Mouse (Mus musculus): ENCODE measurements at regions not wholly inside any gene's neighbourhood (a gene's known extent, or its start where the extent isn't known, plus 50 kb on each side); places are given as distances from the start of the nearest gene placed in this dataset.

- ATAC-seq (ENCODE audit: extremely low read depth, insufficient number of reproducible peaks, low FRiP score, poor library complexity, severe bottlenecking) = no peak
These were observed 254.4 kb downstream of the Bcl11a start for GRCm38 (mm10) chr11:24332241-24332640.

GRCm38 (mm10) chr11:24333111-24333510 lies 255.3 kb downstream of the Bcl11a start:
- ATAC-seq (ENCODE audit: extremely low read depth, insufficient number of reproducible peaks, low FRiP score, poor library complexity, severe bottlenecking) = no peak

DNA sequence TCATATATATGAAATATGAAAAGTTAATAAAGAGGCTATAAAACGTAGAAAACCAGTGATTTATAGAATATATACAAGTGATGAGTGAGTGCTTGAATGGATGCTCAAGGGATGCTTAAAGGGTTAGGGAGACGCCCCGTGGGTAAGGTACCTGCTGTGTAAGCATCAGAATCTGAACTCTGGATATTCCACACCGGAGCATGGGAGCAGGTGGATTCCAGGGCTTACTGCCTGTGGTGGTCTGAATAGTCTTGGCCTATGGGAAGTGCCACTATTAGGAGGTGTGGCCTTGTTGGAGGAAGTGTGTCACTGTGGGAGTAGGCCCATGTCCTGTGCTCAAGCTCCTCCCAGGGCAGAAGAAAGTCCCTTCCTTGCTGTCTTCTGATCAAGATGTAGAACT lies 257.4 kb downstream of the Bcl11a start:
- ATAC-seq (ENCODE audit: extremely low read depth, insufficient number of reproducible peaks, low FRiP score, poor library complexity, severe bottlenecking) = no peak

- ATAC-seq (ENCODE audit: extremely low read depth, insufficient number of reproducible peaks, low FRiP score, poor library complexity, severe bottlenecking) = no peak
These were observed 260.3 kb downstream of the Bcl11a start for GRCm38 (mm10) chr11:24338111-24338510.

DNA sequence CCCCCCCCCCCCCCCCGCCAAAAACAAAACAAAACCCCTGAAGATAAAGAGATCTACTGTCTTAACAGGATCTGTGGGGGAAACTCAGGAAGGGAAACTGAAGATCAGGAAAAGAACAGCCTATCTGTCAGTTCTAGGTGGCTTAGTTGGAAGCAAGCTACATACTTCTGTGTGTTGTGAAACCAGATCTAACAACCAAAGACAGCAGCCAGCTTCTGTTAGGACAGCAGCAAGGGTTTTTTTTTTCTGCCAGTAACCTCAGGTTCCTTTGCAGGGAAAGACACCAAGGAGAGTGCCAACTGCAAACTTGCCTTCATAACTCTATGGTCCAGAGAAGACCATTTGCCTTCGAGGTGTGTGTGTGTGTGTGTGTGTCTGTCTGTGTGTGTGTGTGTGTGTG lies 261.2 kb downstream of the Bcl11a start:
- ATAC-seq (ENCODE audit: extremely low read depth, insufficient number of reproducible peaks, low FRiP score, poor library complexity, severe bottlenecking) = no peak

DNA sequence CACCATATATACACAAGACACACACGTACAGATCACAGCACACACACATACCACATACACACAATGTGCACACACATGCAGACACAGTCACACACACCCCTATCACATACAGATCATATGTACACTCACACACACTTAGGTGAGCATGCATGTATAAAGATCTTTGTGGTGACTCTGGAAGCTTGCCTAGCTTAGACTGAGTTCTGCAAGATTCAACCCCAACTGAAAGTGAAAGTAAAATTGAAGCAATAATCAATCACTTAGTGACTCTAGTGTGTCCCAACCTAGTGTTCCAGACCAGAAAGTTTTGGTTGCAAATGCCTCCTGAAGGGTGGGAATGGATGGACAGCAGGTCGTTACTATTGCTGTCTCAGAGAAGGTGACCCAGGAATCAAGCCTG lies 262.8 kb downstream of the Bcl11a start:
- no peak for ATAC-seq (ENCODE audit: extremely low read depth, insufficient number of reproducible peaks, low FRiP score, poor library complexity, severe bottlenecking)

- ATAC-seq (ENCODE audit: extremely low read depth, insufficient number of reproducible peaks, low FRiP score, poor library complexity, severe bottlenecking) = no peak
These were observed 263.8 kb downstream of the Bcl11a start for GRCm38 (mm10) chr11:24341650-24342049.

DNA sequence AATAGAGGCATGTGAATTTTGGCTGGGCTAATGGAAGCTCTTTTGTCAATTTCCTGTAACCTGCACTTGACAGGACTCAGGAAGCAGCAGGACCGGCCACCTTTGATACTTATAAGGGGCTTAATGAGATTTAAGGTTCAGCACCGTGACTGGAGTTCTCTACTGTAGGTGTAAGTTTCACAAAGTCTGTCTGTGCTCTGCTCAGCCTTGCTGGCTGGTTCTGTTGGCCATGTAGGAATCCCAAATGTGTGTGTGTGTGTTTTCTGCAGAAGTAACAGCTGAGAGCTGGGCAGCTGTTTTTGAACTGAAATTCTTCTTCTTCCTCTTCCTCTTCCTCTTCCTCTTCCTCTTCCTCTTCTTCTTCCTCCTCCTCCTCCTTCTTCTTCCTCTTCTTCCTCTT lies 264.3 kb downstream of the Bcl11a start:
- ATAC-seq (ENCODE audit: extremely low read depth, insufficient number of reproducible peaks, low FRiP score, poor library complexity, severe bottlenecking) = no peak

- no peak for ATAC-seq (ENCODE audit: extremely low read depth, insufficient number of reproducible peaks, low FRiP score, poor library complexity, severe bottlenecking)
These were observed 264.9 kb downstream of the Bcl11a start for GRCm38 (mm10) chr11:24342732-24343131.

GRCm38 (mm10) chr11:24347225-24347624 lies 269.4 kb downstream of the Bcl11a start:
- no peak for ATAC-seq (ENCODE audit: extremely low read depth, insufficient number of reproducible peaks, low FRiP score, poor library complexity, severe bottlenecking)

- no peak for ATAC-seq (ENCODE audit: extremely low read depth, insufficient number of reproducible peaks, low FRiP score, poor library complexity, severe bottlenecking)
These were observed 270.9 kb downstream of the Bcl11a start for GRCm38 (mm10) chr11:24348741-24349140.

GRCm38 (mm10) chr11:24349967-24350643 lies 272.2 kb downstream of the Bcl11a start:
- ATAC-seq (ENCODE audit: extremely low read depth, insufficient number of reproducible peaks, low FRiP score, poor library complexity, severe bottlenecking) = no peak

DNA sequence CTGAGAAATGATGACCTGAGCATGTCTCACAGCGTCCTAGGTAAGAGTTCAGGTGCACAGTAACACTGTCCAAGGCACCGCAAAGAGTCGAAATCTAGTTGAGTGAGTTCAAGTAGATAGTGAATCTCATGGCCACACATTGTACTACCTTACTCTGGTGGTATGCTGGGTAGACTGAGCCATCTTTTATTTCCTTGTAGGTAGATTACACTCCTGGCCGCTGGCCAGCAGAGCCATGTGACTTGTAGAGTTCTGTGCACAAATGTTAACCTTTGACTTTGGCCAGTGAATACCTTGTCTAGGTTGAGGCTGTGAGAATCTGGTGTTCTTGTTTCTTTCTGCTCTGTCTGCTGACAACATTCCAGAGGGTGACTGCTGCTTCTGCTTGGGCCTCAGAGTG lies 273.0 kb downstream of the Bcl11a start:
- no peak for ATAC-seq (ENCODE audit: extremely low read depth, insufficient number of reproducible peaks, low FRiP score, poor library complexity, severe bottlenecking)

DNA sequence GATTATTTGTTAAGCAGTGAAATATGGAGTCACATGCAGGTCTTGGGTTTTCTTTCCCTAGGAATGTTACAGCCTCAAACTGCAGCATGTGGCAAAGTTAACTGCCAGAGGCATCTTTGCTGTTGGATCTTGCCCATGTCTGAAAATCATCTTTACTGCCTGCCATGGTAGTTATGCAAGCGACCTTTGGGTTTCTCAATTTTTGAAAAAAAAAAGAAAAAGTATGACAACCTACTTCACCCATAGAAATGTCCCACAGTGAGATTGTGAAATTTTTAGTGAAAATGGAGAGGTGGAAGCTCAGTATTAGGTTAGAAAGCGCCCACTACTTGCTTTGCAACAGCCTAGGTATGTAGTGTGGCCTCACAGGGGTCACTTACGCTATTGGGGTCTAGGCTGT lies 274.2 kb downstream of the Bcl11a start:
- no peak for ATAC-seq (ENCODE audit: extremely low read depth, insufficient number of reproducible peaks, low FRiP score, poor library complexity, severe bottlenecking)

GRCm38 (mm10) chr11:24353056-24353455 lies 275.2 kb downstream of the Bcl11a start:
- ATAC-seq (ENCODE audit: extremely low read depth, insufficient number of reproducible peaks, low FRiP score, poor library complexity, severe bottlenecking) = no peak

DNA sequence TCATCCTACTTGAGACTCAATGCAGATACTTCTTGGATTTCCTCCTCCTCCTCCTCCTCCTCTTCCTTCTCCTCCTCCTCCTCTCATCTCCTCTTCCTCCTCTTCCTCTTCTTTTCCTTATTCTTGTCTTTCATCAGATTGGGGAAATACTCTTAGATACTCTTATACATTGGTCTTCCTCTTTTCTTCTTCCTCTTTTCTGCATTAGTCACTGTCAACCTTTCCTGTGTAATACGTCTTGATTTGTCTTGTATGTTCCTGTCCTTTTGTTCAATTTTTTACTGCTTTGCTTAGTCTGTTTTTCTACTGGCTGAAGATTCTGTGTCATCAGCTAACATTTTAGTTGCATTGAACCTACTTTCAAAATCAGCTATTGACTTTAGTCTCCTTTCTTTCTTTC lies 279.5 kb downstream of the Bcl11a start:
- peak; percentile 83 for ATAC-seq (ENCODE audit: extremely low read depth, insufficient number of reproducible peaks, low FRiP score, poor library complexity, severe bottlenecking)

DNA sequence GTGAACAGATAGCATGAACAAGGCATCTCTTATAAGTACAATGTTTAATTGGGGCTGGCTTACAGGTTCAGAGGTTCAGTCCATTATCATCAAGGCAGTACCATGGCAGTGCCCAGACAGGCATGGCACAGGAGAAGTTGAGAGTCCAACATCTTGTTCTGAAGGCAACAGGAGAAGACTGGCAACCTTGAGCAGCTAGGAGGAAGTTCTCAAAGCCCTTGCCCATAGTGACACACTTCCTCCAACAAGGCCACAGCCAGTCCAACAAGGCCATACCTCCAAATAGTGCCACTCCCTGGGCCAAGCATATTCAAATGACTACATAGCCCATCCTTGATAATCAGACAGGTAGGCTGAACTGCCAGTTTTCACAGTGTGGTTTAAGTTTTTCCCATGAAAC lies 281.2 kb downstream of the Bcl11a start:
- 0 out of 2 replicates have a peak, but pooled peaks have one; percentile 38 for ATAC-seq (ENCODE audit: extremely low read depth, insufficient number of reproducible peaks, low FRiP score, poor library complexity, severe bottlenecking)

- no peak for ATAC-seq (ENCODE audit: extremely low read depth, insufficient number of reproducible peaks, low FRiP score, poor library complexity, severe bottlenecking)
These were observed 284.3 kb downstream of the Bcl11a start for GRCm38 (mm10) chr11:24361998-24362687.

- ATAC-seq (ENCODE audit: extremely low read depth, insufficient number of reproducible peaks, low FRiP score, poor library complexity, severe bottlenecking) = no peak
These were observed 284.8 kb downstream of the Bcl11a start for GRCm38 (mm10) chr11:24362688-24363035.

GRCm38 (mm10) chr11:24363418-24364364 lies 285.8 kb downstream of the Bcl11a start:
- ATAC-seq (ENCODE audit: extremely low read depth, insufficient number of reproducible peaks, low FRiP score, poor library complexity, severe bottlenecking) = no peak

All from neutrophil, adult 5-6 weeks (primary cell).